Mouse (Mus musculus) adrenal gland, postnatal 25 days (tissue): Measurements from ENCODE around the gene Fezf1. TPM values are rescaled to one million over a fixed set of nuclear protein-coding genes. Genes with fewer than 3 reads are reported as not detected.

Experiments
- DNase-seq: peaks from one replicate; pipeline ENCODE4 v3.0.0; 2021; ENCODE audit warnings: mixed read lengths
- long read RNA-seq: library from polyadenylated mRNA; stranded (forward); transcript quantifications from one replicate; pipeline ENCODE4 v2.0.0, GENCODE M21; 2021
- total RNA-seq: library from RNA; stranded (reverse); gene quantifications from 2 replicates; pipeline ENCODE4 v1.2.3, GENCODE M21; 2021

The Fezf1 gene
- not detected in 2 replicates for total RNA-seq
- long read RNA-seq: 0 reads

DNA sequence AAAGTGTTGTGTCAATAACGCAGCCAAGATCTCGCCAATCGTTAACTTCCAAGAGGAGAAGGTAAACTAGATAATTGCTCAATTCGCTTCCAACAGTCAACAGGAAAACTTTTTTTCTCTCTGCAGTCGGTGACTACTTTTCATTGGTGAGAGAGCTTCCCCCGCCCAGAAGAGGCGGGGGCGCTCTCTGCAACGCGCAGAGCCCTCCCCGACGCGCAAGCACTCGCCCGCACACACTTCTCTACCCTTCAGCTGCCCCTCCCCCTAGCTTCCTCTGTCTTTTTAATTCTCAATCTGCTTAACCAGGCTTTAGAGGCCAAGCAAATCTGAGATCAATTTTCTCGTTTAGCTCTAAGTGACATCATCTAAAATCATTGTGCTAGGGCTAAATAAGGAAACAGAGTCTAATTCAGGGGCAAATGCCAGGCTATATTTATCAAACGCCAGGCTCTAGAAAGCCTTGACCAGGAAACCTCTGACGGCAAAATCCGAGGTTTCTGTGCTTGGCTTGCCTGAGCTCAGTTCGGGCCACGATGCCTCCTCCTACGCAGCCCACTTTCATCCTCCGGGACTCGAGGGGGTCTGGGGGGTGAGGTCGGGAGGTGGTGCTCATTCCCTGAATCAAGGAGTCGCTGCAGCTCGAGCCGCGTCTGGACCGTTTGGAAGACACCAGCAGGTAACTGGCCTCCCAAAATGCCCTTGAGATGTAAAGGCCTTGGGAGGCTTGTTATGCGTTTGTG is at the start of gene Fezf1:
TSS of gene Fezf1 (minus strand) at position 50 of the 740 bp plus-strand sequence.
- no peak for DNase-seq

DNA sequence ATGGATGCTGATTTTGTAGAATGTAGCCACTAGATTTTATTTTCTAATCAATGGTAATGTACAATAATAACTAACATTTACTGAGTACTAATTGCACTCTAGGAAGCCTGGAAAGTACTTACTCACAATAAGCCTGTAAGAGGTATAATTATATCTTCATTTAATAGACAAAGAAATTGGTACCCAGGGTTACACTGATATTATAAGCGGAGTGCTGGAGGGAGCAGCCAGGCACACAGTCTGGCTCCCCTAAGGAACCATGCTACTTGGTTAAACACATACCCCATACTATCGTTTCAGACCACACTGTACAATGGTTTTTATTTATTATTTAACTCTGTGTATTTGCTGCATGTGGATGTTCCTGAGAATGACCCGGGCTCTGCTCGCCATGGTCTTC is 46.5 kb upstream of the Fezf1 start:
- DNase-seq: no peak

DNA sequence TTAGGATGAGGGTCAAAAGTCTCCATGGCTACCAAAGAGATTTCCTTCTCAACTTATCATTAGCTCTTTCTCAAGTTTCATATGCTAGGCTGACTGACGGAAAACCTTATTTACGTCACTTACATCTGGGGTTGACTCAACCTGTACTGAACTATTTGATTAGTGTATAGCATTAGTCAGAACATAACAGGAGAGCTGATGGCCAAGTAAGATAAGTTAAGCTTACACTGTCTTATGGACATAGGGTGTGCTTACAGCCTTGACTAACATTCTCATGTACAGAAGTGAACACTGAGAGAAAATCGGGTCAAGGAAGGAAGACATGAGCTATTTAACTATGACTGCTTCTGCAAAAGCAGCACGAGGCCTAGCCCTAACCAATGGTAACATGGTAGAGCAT is 40.6 kb upstream of the Fezf1 start:
- no peak for DNase-seq

DNA sequence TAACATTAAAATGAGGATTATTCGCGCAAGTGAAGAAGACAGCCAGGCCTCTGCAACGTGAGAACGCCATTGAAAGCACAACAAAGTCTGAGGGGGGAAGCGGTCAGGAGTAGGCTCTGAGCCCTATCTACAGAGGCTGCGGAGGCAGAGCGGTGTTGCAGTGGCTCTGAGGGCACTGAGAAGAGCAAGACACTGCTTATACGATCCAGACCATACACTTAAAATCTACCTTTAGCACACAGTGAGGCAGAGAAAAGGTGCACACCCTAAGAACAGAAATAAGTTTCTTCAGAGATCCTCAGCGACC is 33.3 kb upstream of the Fezf1 start:
- DNase-seq: no peak

DNA sequence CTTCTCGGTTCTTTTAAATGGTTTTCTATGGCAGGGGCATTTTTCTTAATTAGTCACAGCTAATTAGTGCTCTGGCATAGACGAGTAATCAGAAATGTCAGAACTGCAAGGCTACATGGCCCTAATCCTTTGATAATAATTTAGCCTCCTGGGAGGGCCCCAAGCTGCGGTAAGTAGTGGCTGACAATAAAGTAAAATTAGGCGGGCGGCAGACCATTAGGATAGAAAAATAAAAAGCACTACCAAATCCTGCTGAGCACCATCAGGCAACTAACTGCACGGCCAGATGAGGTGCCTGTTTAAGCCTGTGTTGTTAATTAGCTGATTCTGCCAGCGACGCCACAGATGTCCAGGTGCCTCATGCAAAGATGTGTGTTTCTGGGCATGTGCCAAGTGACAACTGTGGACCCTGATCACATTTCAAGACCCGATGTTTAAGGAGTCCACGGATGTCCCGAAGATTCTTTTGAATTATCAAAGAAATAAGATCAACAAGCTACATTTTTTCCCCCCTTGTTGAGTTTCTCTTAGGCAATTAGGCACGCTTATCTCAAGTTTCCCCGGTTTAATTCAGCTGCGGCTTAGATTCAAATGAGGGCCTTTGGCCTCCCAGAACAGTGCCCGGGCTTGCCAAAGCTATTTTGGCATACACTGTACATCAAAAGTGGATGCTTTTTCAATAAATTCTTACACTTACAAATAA is 32.8 kb upstream of the Fezf1 start:
- DNase-seq: no peak

DNA sequence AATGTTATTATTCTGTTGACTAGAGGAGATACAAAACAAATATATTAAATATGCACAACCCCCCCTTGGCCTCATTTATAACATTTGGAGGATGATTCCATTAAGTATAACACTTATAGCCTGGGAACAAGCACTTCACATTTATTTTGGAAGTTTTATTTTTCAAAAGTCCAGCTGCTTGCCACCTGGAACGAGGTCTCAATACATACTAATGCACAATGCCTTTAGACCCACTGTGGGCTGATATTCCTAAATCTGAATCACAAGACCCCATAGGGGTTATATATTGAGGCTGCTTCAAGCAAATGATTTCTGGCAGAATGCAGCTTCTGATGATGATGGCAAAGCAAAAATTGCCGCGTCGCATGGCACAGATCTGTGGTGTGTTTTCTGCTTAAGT is 25.3 kb upstream of the Fezf1 start:
- no peak for DNase-seq

DNA sequence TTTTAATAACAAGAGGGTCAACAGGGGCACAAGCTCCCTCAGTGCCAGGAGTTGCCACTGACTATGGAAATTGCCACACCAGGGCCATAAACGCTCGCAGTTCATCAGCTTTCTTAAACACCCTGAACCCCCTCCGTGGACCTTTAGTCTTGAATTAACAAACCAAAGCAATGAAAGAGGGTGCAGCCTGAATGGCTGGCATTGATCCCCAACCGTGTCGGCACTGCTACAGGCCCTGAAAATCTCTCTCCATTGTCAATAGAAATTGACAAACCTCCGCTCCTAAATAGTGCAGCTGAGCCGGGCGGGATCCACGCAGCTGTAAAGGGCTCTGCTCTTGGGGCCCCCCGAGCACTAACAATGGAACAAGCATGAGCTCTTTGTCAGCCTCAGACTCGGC is 24.8 kb upstream of the Fezf1 start:
- DNase-seq: no peak

DNA sequence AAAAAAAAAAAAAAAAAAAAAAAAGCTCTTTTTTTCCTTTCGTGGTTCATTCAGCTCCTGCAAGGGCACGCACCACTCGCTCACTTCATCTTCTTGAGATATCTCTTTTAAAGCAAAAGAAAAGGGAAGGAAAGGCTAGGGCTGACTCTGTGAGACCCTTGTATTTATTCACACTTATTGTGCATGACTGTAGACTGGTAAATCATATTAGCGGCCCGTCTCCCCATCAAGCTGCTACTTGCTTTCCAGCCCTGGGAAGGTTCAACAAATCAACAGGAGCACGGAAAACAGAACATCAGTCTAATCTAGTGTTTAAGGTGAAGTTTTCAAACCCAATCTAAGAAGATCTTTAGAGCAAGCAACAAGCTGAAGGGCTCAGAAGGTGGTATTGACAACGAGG is 24.4 kb upstream of the Fezf1 start:
- DNase-seq: no peak

DNA sequence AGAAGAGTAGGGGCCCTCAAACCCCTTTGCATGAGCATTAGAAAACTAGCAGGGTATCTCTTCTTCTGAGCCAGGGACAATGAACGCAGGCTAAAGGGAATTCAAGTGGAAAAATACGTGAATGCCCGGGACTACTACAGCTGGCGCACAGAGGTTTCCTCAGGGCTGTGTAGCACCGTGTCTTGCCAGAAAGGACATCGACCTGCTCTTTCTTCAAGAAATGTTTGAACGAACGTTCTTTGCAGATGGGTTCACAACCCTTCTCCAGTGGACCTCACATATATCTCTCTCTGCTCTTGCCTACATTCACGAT is 12.5 kb upstream of the Fezf1 start:
- DNase-seq: no peak

DNA sequence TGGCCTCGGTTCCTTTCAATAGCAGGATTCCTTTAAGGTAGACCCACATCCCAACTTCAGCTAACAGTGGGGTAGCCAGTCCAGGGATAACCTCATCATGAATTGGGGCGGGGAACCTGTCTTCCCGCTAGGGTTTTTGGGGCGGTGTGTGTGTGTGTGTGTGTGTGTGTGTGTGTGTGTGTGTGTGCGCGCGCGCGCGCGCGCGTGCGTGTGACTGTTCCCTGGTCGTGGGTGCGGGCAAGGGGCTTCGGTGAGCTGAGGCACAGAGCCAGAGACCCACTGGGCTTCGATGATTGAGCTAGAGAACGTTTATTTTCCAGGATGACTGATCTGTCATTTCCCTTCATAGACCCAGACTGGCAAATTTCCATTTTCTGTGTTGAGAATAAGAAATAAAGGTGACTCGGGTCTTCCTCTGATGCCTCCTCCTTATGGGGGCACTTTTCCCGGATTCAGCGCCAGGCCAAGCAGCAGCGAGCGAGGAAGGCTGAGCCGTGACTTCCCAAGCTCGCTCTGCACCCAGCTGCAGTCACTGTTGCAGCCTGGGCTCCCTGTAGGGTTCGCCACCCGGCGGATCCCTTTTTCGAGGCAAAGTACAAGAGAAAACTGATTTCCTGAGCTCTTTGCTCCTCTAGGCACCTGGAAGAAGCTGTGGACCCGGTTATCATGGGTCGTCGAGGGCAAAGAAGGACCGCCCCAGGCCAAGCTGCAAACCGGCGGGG is 12.0 kb upstream of the Fezf1 start:
- no peak for DNase-seq

DNA sequence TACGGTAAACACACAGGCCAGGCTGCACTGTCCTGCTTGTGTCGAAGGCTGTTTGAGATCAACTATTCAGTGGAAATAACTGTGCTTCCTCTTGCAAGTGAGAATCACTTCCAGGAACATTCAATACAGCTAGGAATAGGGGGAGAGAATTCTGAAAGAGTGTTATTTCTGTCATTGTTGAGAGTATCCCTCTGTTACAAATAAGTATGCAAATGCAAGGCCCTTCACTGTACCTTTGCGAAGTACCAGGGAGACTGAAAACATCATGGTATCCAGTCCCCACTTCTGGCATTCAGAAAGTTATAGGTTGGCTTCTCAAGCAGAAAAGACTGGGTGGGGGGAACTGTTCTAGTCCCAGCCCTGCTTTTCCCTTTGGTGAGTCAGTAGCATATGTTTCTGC is 9.8 kb upstream of the Fezf1 start:
- DNase-seq: no peak

DNA sequence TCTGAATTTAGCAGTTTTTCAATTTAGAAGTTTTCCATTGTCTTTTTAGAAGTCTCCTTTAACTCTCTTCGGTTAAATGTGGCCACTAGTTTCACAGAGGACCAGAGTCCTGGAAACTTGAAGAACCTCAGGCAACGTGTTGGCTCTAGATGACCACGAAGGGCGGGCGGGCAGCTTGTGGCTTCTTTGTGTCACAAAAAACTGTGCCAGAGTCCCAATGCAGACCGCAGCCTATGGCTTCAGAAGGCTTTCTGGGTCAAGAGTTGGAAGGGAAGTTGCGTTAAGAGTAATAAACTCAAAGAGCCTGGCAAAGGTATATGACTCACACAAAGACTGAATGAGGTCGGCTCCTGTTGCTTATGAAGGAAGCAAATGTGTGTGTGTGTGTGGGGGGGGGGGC is 7.0 kb upstream of the Fezf1 start:
- no peak for DNase-seq

DNA sequence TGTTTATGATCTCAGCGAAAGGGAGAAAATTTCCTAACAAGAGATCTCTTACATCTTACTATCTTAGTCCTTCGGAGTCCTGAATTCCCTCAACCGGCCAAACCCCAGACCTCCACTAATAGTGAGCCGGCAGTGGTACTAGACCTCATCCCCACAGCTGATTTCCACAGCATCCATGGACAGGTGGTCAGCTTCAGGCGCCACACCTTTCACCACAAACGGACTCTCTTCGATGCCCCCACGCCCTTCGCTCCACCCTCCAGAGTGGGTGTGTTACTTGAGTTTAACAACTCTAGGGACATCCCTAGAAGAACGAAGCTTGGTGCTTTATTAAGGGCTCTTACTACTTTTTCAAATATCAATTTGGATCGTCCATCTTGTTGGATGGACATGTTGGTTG is 6.5 kb upstream of the Fezf1 start:
- DNase-seq: no peak

DNA sequence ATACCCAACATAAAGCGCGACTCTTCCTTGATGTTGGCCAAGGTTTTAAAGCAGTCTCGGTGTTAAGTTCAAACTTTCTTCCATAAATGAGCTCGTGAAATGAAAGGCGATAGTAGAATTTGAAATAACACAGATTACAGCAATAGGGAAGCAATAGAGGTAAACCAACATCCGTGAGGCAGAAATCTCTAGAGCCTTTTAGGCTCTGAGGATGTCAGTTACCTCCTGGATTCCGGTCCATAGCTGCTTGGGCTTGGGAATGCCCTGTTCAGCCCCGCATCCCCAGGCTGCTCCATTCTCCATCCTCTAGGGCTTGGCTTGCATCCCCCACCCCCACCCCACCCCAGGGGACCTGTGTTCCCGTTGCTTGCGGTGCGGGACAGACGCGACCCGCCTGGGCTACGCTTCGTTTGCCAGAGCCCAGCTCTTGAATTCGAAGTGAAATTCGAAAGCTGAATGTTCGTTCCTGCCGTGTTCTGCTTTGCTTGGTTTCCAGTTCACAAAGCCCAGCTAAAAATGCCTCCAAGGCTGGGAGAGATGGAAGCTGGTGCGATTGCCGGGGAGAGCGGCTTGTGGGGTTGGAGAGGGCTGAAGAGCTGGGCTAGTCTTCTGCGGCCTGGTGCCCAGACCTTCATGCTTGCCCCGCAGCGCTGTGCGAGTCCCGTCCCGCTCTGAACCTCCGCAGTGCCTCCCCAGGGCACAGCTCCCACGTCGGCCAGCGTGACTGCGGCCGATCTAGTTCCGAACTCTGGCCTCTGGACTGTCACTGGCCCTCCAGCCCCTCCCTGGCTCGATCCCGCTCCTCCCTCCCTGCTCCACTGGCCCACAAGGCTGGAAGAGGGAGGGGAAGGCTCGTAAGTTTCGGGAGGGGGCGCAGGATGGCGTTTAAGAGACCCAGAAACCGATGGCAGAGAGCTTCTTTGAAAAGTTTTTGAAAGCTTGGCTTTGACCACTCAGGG is 5.5 kb upstream of the Fezf1 start:
- no peak for DNase-seq

DNA sequence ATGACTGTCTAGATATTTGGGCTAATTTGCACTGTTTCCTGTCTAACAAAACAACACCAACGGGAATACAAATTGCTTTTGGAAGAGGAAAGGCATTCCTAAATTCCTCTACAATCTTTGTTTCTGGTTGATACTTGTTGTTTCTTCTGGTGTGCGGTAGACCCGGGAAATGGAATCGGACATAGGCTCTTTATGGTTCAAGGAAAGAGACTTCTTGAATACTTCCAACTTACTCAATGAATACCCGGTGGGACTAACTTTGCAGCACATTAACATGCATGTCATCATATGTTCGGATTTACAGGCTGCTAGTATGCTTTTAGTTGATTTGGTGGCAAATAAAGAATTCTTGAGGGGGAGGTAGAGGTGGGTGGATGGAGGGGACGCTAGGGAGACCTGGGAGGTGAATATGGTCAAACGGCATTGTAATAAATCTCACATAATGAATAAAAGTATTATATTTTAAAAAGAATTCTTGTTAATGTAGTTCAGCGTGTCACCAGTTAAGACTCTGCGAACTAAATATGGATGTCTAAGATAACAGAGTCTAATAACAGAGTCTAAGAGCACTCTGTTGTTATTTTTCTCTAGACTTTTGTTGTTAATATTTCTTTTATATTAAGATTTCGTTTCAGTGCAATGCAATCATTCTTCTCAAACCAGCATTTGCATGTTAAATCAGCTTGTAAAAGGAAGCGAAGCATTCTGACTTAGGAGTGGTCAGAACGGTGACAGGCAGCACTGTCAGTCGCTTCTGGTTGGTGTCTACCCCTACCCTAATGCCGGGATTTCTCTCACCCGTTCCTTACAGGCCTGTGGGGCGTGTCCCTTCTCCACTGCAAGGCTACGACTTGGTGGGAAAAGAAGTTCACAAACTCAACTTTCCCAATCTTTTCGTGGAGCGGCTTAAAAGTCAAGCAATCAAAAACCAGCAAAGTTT is 4.3 kb upstream of the Fezf1 start:
- no peak for DNase-seq

DNA sequence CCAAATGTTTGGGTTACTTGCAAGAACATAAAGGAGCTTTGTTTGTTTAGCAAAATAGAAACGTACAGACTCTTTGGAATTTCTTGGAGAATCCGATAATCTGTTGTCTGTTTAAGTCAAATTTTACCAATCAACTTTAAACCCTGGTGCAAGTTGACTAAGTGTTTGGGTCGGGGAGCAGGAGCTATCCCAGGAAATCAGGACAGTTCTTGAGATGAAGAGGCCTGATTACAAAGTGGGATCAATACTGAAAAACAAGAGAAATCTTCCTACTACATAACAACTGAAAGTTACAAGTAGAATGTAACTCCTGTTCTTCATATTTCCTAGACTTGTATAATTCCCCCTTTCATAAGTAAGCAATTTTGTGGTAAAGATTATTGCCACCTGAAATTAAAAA is 3.3 kb upstream of the Fezf1 start:
- DNase-seq: no peak

DNA sequence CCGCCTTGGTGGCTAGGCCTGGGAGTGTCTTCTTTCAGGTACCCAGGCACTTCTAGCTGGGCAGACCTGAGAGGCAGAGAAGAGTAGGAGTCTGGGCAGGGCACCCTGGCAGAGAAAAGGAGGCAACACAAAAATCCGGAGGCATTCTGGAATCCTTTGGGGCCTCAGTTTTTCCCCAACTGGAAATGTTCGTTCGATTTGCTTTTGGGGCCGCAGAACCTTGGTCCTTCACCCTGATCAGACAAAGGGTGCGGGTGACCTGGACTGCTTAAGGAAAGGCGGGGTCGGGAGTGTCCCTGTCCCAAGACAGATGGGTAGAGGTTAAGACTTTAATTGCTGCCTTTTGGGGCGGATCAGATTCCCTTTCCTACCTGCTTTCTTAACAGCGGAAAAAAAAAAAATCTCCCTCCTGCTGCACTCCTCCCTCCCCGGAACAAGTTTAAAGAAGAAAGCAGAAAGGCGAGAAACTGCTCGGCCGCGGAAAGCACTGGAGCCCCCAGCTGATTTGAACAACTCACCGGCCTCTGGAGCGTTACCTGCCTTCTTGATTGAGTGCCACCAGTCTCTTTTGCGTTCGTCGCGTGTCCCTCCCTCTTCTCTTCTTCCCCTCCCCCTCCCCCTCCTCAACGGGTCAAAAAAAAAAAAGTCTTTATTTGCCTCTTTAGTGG is 2.3 kb upstream of the Fezf1 start:
- DNase-seq: no peak

DNA sequence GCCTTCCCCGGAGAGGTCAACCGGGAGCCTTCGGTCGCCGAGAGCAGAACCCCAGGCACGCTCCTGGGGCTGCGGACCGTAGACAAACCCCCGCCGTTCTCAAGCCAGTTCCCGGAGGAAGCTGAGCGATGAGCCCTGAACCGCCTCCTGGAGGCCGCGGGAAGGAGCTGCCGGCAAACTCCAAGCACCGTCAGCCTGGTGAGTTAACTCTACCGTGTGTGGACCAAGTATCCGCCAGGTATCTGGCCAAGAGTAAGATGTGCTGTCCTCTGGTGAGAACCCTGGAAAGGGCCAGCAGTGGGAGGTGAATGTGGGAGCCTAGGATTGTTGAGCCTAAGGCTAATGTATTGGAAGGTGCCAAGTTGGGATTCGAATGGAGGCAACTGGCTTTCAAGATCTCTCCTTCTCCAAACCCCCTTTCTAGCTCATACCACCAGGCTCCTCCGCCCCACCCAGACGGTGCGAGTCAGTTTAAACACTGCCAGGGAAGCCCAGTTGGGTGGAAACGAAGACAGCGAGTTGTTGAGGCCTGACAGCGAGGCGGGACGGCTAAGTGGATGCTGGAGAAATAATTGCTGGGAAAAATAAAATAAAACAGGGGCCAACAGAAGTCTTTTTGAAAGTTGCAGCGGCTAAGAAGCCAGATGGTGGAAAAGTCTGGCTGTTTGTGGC is 1.6 kb upstream of the Fezf1 start:
- DNase-seq: no peak

DNA sequence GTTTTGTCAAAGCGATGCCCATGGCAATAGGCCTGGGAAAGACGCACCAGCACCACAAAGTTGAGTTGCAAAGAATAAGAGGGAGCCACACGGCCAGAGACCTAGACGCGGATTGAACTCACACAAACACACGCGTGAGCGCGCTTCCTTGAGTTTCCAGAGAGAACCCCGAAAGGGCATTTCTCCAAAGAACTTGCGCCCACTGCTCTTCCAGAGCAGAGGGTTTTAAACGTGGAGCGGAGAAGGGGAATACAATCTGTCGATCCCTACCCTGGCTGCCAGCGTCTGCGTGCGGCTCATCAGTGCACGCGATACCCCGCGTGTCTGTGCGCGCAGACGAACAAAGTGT is 865 bp upstream of the Fezf1 start:
- no peak for DNase-seq

DNA sequence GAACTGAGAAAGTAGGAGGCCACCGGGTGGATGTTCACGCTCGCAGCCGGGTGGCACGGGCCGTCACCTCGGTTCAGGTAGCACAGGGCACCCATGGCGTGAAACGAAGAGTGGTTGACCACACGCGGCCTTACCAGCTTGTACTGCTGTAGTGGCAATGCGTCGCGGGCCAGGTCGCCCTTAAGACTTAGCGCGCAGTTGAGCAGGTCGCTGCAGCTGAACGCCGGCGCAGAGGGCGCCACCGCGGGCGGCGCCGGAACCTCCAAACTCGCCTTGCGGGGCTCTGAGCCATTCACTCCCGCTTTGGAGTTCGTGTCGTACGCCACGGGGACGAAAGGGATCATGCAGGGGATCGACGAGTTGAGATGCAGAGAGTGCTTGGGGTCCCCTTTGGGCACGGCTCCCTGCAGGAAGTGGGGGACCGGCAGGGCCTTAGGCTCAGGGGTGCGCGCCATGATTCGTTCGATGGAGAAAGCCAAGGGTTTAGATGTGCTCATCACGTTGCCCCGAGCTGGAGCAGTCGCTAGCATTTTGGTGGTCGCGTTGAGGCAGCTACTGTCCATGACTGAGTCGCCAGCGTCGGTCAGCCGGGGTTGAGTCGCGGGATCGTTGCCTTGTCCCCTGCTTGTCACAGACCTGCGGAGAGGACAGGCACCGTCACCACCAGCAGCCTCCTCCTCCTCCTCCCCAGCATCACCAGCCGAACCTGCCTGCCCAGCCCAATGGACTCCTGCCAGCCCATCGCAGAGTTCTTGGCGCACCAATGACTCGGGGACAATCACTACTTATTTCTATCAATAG is 450 bp downstream of the Fezf1 start:
- DNase-seq: no peak
